9 mouse cellular contexts compared by ENCODE assay signal in the genomic region with DNA sequence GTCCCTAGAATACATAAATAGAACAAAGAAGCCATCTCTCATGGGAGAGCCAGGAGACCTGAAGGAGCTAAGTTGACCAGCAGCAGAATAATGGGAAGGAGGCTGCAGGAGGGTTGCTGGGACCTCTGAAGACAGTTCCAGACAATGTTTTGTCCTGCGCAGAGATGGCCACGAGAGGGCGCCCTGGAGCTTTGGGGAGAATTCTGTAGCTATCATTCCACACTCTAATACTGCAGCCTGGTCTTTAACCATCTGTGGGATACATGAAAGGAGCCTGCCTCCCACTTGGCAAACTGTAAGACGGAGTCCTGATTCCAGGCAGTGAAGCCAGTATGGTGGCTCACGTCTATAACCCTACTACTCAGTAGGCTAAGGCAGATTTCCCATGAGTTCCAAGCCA. TPM values are rescaled to one million over a fixed set of nuclear protein-coding genes. Genes with fewer than 3 reads are reported as not detected.
DNase-seq lines count a peak whose midpoint lies in the region; ATAC-seq and TF ChIP-seq lines count a peak whose summit lies in the region.
"Had no signal": no experiment of that assay in that cellular context is flagged by ENCODE, and none has a peak within 500 bp of the region (broad histone marks: within the 10 kb centered on the region; RNA-seq: fewer than 3 reads in every experiment).

No protein-coding gene starts in this region.

- TF ChIP-seq EP300 in ES-Bruce4 (IDR thresholded peaks at IDR 0.05; ENCODE audit: insufficient read depth, low read depth, low read length), result no peak
- TF ChIP-seq EP300 in heart, postnatal 0 days (IDR thresholded peaks at IDR 0.05; ENCODE audit: low read depth), result no peak

- H3K27ac ChIP-seq in ES-Bruce4 (ENCODE audit: insufficient read depth, low read length), result no peak overlapping the region
- no peak overlapping the region for H3K27ac ChIP-seq in heart, postnatal 0 days (ENCODE audit: low read depth)
- H3K27ac ChIP-seq in layer of hippocampus, adult 2 months, result no peak overlapping the region

- H3K9ac ChIP-seq in ES-Bruce4 (ENCODE audit: low read depth, poor library complexity, severe bottlenecking), result peak overlapping the region; percentile 32; the same call in 1 of the 2 replicates
- no peak overlapping the region for H3K9ac ChIP-seq in heart, postnatal 0 days (replicated peaks; ENCODE audit: low read depth, low read length)

- 30% methylated on average over 5 of the region's 5 CpGs for WGBS in heart, postnatal 0 days

- no peaks in the 10 kb centered on the region for H3K9me3 ChIP-seq in ES-Bruce4 (replicated peaks; ENCODE audit: control insufficient read depth, insufficient read depth, low read length, poor library complexity, severe bottlenecking)
- no peaks in the 10 kb centered on the region for H3K9me3 ChIP-seq in heart, postnatal 0 days (replicated peaks; ENCODE audit: control insufficient read depth, low read length)

- H3K4me2 ChIP-seq in heart, postnatal 0 days (ENCODE audit: low read depth, low read length), result no peak overlapping the region

- ATAC-seq in heart, postnatal 0 days (ENCODE audit: insufficient read depth, low read depth), result 0 out of 2 replicates have a peak, but pooled peaks have one; percentile 44

- no peak overlapping the region for H3K4me3 ChIP-seq in ES-Bruce4 (ENCODE audit: low read depth, low read length)
- H3K4me3 ChIP-seq in heart, postnatal 0 days (ENCODE audit: low read depth, low read length), result no peak overlapping the region
- H3K4me3 ChIP-seq in layer of hippocampus, adult 2 months, result no peak overlapping the region

- no peaks in the 10 kb centered on the region for H3K4me1 ChIP-seq in ES-Bruce4 (ENCODE audit: control insufficient read depth, insufficient read depth, low read length)
- no peaks in the 10 kb centered on the region for H3K4me1 ChIP-seq in heart, postnatal 0 days (ENCODE audit: control insufficient read depth, insufficient read depth)

- DNase-seq in adrenal gland, postnatal 14 days, result peak; percentile 89
- DNase-seq in embryo, embryonic 11.5 days (ENCODE audit: low read depth, low spot score), result peak; percentile 63
- DNase-seq in heart, postnatal 0 days (ENCODE audit: low spot score), result peak; percentile 26
- peak; percentile 68 to 90 for DNase-seq in layer of hippocampus, adult 2 months (ENCODE audit: low spot score in 2 of 2)
- DNase-seq in lung, postnatal 10 days, result peak; percentile 83
- DNase-seq in right cerebral cortex, postnatal 14 days, result peak; percentile 78
- peak; percentile 79 for DNase-seq in urinary bladder, postnatal 14 days (ENCODE audit: low spot score)

- TF ChIP-seq CTCF in ES-Bruce4 (IDR thresholded peaks at IDR 0.05; ENCODE audit: low read depth, low read length), result peak; percentile 89
- TF ChIP-seq CTCF in heart, postnatal 0 days (IDR thresholded peaks at IDR 0.05; ENCODE audit: low read depth), result peak; percentile 78
- TF ChIP-seq CTCF in layer of hippocampus, adult 2 months (conservative IDR thresholded peaks at IDR 0.05), result peak; percentile 90

- H3K36me3 ChIP-seq in ES-Bruce4 (ENCODE audit: control insufficient read depth, insufficient read depth, low read length, poor library complexity, severe bottlenecking), result no peaks in the 10 kb centered on the region
- no peaks in the 10 kb centered on the region for H3K36me3 ChIP-seq in heart, postnatal 0 days (replicated peaks; ENCODE audit: control insufficient read depth, insufficient read depth, low read length)

- TF ChIP-seq POLR2A in ES-Bruce4 (IDR thresholded peaks at IDR 0.05; ENCODE audit: insufficient read depth, low read length), result no peak

- H3K27me3 ChIP-seq in ES-Bruce4 (ENCODE audit: control insufficient read depth, insufficient read depth, low read length, poor library complexity, severe bottlenecking), result no peaks in the 10 kb centered on the region
- no peaks in the 10 kb centered on the region for H3K27me3 ChIP-seq in heart, postnatal 0 days (ENCODE audit: control insufficient read depth, insufficient read depth, low read length)

RNA-seq across cellular contexts. Expression of a gene that starts 27.0 kb away (rescaled TPM):
- polyA plus RNA-seq in ES-Bruce4 (2011; ENCODE audit: insufficient read depth, insufficient read length, low read depth, missing spikeins), result 1.0 and 1.4 TPM in 2 replicates
- total RNA-seq in adrenal gland, postnatal 14 days (2021), result 0.41 and 0.71 TPM in 2 replicates
- not detected in 2 replicates for total RNA-seq in heart, postnatal 0 days (2014; rRNA removed; ENCODE audit: low replicate concordance)
- 0.05 TPM in 1 of 2 replicates, not detected in the other for polyA plus RNA-seq in heart, postnatal 0 days (2015; fragmentation: Nextera tagmentation; extraction: Ambion mirVana)
- 100 to 1,000 TPM; 222 to 227 TPM for total RNA-seq in layer of hippocampus, adult 2 months (2021)
- polyA plus RNA-seq: gonadal fat pad, adult 2 months had no signal

Comparison
In these comparisons a context has a peak if more than half of its experiments do, and no peak if none do; other contexts are left out.
1. DNase-seq: peak in every context shown above with its lines; median percentile 89 in adrenal gland, postnatal 14 days; 83 in lung, postnatal 10 days; 79 in layer of hippocampus, adult 2 months; 79 in urinary bladder, postnatal 14 days; 78 in right cerebral cortex, postnatal 14 days; 63 in embryo, embryonic 11.5 days; 26 in heart, postnatal 0 days.
2. RNA of a gene that starts 27.0 kb away (total RNA-seq): 222 to 227 TPM in layer of hippocampus, adult 2 months; 0.41 to 0.71 TPM in adrenal gland, postnatal 14 days and not detected in heart, postnatal 0 days; every median in the first group is over 100 times any median in the second.
3. Peak in every context shown above with its lines, with median percentiles within 50 percentile points of each other: CTCF ChIP-seq.